8 mouse cellular contexts compared by ENCODE assay signal in the genomic region with DNA sequence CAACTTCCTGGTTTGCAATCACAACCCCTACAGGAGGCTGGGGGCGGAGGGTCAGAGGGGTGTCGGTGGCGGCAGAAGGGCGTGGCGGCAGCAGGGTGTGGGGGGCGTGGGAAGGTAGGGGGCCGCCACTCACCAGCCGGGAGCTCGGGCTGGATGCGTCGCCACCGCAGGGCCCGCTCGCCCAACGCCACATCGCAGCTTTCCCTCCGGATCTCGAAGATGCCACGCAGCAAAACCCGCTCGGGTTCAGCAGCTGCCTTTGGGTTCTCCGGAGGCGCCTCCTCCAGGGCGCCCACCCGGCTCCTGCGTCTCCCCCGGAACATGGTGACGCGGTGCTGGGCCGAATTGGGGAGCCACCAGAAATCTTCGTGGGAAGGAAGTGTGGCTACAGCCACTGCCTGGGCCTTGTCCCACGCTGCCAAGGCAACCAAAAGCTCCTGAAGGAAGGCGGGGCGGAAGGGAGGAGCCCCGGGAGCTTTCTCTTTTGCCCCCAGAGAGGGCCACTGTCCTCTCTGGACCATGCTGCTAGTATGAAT. TPM values are rescaled to one million over a fixed set of nuclear protein-coding genes. Genes with fewer than 3 reads are reported as not detected.
DNase-seq lines count a peak whose midpoint lies in the region; ATAC-seq and TF ChIP-seq lines count a peak whose summit lies in the region.

No protein-coding gene starts in this region.

- peak; percentile 5 for DNase-seq in c-Kit-positive CD71-negative TER-119-negative erythroid progenitor cells, embryonic 14.5 days (ENCODE audit: low read depth)
- DNase-seq in forebrain, embryonic 14.5 days (ENCODE audit: low spot score), result peak; percentile 13
- DNase-seq in liver, embryonic 14.5 days (ENCODE audit: low read depth in 3 of 3, low spot score in 3 of 3), result no peak
- DNase-seq in urinary bladder, postnatal 25 days (ENCODE audit: low spot score), result no peak

- H3K27me3 ChIP-seq in erythroblast, embryonic 14.5 days (ENCODE audit: control insufficient read depth), result peaks cover 25% of the 10 kb centered on the region
- H3K27me3 ChIP-seq in forebrain, embryonic 14.5 days (replicated peaks; ENCODE audit: control insufficient read depth, insufficient read depth, low read length), result peaks cover 14% of the 10 kb centered on the region; the same call in 1 of the 2 replicates
- peaks cover 32% of the 10 kb centered on the region for H3K27me3 ChIP-seq in hindbrain, embryonic 13.5 days
- H3K27me3 ChIP-seq in liver, embryonic 14.5 days (ENCODE audit: control insufficient read depth, insufficient read depth, low read length), result peaks cover 6% of the 10 kb centered on the region
- peaks cover 4% of the 10 kb centered on the region for H3K27me3 ChIP-seq in neural tube, embryonic 14.5 days (ENCODE audit: control insufficient read depth, insufficient read depth, low read length)

- TF ChIP-seq CTCF in liver, embryonic 14.5 days (IDR thresholded peaks at IDR 0.05; ENCODE audit: low read depth), result no peak

- TF ChIP-seq EP300 in liver, embryonic 14.5 days (IDR thresholded peaks at IDR 0.05; ENCODE audit: low read depth), result no peak

- no peak for ATAC-seq in erythroblast, adult 5-6 weeks (replicated peaks; ENCODE audit: low FRiP score, poor library complexity, severe bottlenecking)
- peak; percentile 65; the same call in 1 of the 2 replicates for ATAC-seq in forebrain, embryonic 14.5 days
- peak; percentile 66; the same call in 1 of the 2 replicates for ATAC-seq in hindbrain, embryonic 13.5 days (ENCODE audit: low FRiP score)
- ATAC-seq in liver, embryonic 14.5 days (ENCODE audit: insufficient read depth), result no peak
- ATAC-seq in neural tube, embryonic 14.5 days (ENCODE audit: low read depth), result peak; percentile 56; the same call in 1 of the 2 replicates

- H3K27ac ChIP-seq in forebrain, embryonic 14.5 days (ENCODE audit: low read depth, low read length), result no peak overlapping the region
- H3K27ac ChIP-seq in hindbrain, embryonic 13.5 days, result no peak overlapping the region
- no peak overlapping the region for H3K27ac ChIP-seq in liver, embryonic 14.5 days
- H3K27ac ChIP-seq in neural tube, embryonic 14.5 days (ENCODE audit: low read depth, low read length), result no peak overlapping the region

- H3K9me3 ChIP-seq in erythroblast, embryonic 14.5 days (ENCODE audit: control insufficient read depth, low read length), result no peaks in the 10 kb centered on the region
- H3K9me3 ChIP-seq in forebrain, embryonic 14.5 days (replicated peaks; ENCODE audit: control insufficient read depth, low read length), result no peaks in the 10 kb centered on the region
- no peaks in the 10 kb centered on the region for H3K9me3 ChIP-seq in hindbrain, embryonic 13.5 days
- no peaks in the 10 kb centered on the region for H3K9me3 ChIP-seq in liver, embryonic 14.5 days (ENCODE audit: control insufficient read depth, low read length)
- H3K9me3 ChIP-seq in neural tube, embryonic 14.5 days (ENCODE audit: control insufficient read depth, low read length), result no peaks in the 10 kb centered on the region

- H3K36me3 ChIP-seq in erythroblast, embryonic 14.5 days (ENCODE audit: control insufficient read depth), result no peaks in the 10 kb centered on the region
- no peaks in the 10 kb centered on the region for H3K36me3 ChIP-seq in forebrain, embryonic 14.5 days (ENCODE audit: control insufficient read depth, insufficient read depth, low read length)
- no peaks in the 10 kb centered on the region for H3K36me3 ChIP-seq in hindbrain, embryonic 13.5 days
- no peaks in the 10 kb centered on the region for H3K36me3 ChIP-seq in liver, embryonic 14.5 days (replicated peaks; ENCODE audit: control insufficient read depth, insufficient read depth, low read depth)
- H3K36me3 ChIP-seq in neural tube, embryonic 14.5 days (ENCODE audit: control insufficient read depth, insufficient read depth, low read length), result no peaks in the 10 kb centered on the region

- no peaks in the 10 kb centered on the region; the same call in 1 of the 2 replicates for H3K4me1 ChIP-seq in erythroblast, embryonic 14.5 days (ENCODE audit: control insufficient read depth)
- H3K4me1 ChIP-seq in forebrain, embryonic 14.5 days (ENCODE audit: control insufficient read depth, insufficient read depth, low read length), result peaks cover 7% of the 10 kb centered on the region
- H3K4me1 ChIP-seq in hindbrain, embryonic 13.5 days (replicated peaks), result peaks cover 8% of the 10 kb centered on the region
- 0 out of 4 replicates have a peak, but pooled peaks cover 0 to 2% of the 10 kb centered on the region in 2 experiments for H3K4me1 ChIP-seq in liver, embryonic 14.5 days (replicated peaks; ENCODE audit: control insufficient read depth in 2 of 2, insufficient read depth in 2 of 2, low read length in 1 of 2)
- peaks cover 8% of the 10 kb centered on the region for H3K4me1 ChIP-seq in neural tube, embryonic 14.5 days (ENCODE audit: control insufficient read depth, insufficient read depth, low read length)

- 1% methylated on average over 35 of the region's 35 CpGs for whole genome bisulfite sequencing in forebrain, embryonic 14.5 days
- WGBS in hindbrain, embryonic 13.5 days, result under 1% methylated on average over 35 of the region's 35 CpGs
- 0% methylated on average over 35 of the region's 35 CpGs for WGBS in liver, embryonic 14.5 days (ENCODE audit: insufficient replicate concordance)
- WGBS in neural tube, embryonic 14.5 days, result 0% methylated on average over 33 of the region's 35 CpGs

- peak overlapping the region; percentile 43 for H3K4me3 ChIP-seq in erythroblast, embryonic 14.5 days (replicated peaks)
- peak overlapping the region; percentile 35 for H3K4me3 ChIP-seq in forebrain, embryonic 14.5 days (ENCODE audit: low read depth, low read length)
- peak overlapping the region; percentile 45 for H3K4me3 ChIP-seq in hindbrain, embryonic 13.5 days
- peak overlapping the region; percentile 32 to 51 for H3K4me3 ChIP-seq in liver, embryonic 14.5 days (ENCODE audit: insufficient read depth in 1 of 2, low read depth in 2 of 2, low read length in 2 of 2)
- peak overlapping the region; percentile 35 for H3K4me3 ChIP-seq in neural tube, embryonic 14.5 days (ENCODE audit: low read depth, low read length)

- peak overlapping the region; percentile 70 for H3K4me2 ChIP-seq in forebrain, embryonic 14.5 days (ENCODE audit: low read length)
- H3K4me2 ChIP-seq in hindbrain, embryonic 13.5 days, result peak overlapping the region; percentile 82
- H3K4me2 ChIP-seq in liver, embryonic 14.5 days (ENCODE audit: low read depth), result peak overlapping the region; percentile 58
- peak overlapping the region; percentile 80 for H3K4me2 ChIP-seq in neural tube, embryonic 14.5 days (ENCODE audit: low read depth, low read length)

- peak overlapping the region; percentile 50 for H3K9ac ChIP-seq in forebrain, embryonic 14.5 days (ENCODE audit: low read length)
- peak overlapping the region; percentile 70 for H3K9ac ChIP-seq in hindbrain, embryonic 13.5 days
- H3K9ac ChIP-seq in liver, embryonic 14.5 days (replicated peaks), result no peak overlapping the region
- H3K9ac ChIP-seq in neural tube, embryonic 14.5 days (replicated peaks; ENCODE audit: low read depth, low read length), result peak overlapping the region; percentile 16; the same call in 1 of the 2 replicates

RNA-seq across cellular contexts. Expression of a gene that starts 27.9 kb away (rescaled TPM):
- polyA plus RNA-seq in erythroblast, embryonic 14.5 days (2012), result not detected in 2 replicates
- not detected in 2 replicates for total RNA-seq in erythroblast, adult 5-6 weeks (2015; ENCODE audit: low replicate concordance)
- not detected in 2 replicates for total RNA-seq in erythroblast, adult 5-6 weeks (2017; ENCODE audit: low replicate concordance)
- 44.4 and 60.1 TPM in 2 replicates for polyA plus RNA-seq in forebrain, embryonic 14.5 days (2014; fragmentation: Nextera tagmentation; extraction: Ambion mirVana)
- 50.7 and 53.7 TPM in 2 replicates for polyA plus RNA-seq in hindbrain, embryonic 13.5 days (2015; fragmentation: Nextera tagmentation; extraction: Ambion mirVana)
- polyA plus RNA-seq in liver, embryonic 14.5 days (2012; rRNA removed), result 0.01 and 0.06 TPM in 2 replicates
- not detected in 2 replicates for polyA plus RNA-seq in liver, embryonic 14.5 days (2014; fragmentation: Nextera tagmentation; extraction: Ambion mirVana)
- 23.6 and 24.1 TPM in 2 replicates for polyA plus RNA-seq in neural tube, embryonic 14.5 days (2014; fragmentation: Nextera tagmentation; extraction: Ambion mirVana)

RNA-seq across cellular contexts. Expression of a gene that starts 27.9 kb away (rescaled TPM):
- polyA plus RNA-seq in erythroblast, embryonic 14.5 days (2012), result 0.02 TPM in 1 of 2 replicates, not detected in the other
- 10.0 TPM in 1 of 2 replicates, not detected in the other for total RNA-seq in erythroblast, adult 5-6 weeks (2015; ENCODE audit: low replicate concordance)
- 19.4 TPM in 2 replicates for total RNA-seq in erythroblast, adult 5-6 weeks (2017; ENCODE audit: low replicate concordance)
- 1.1 and 2.0 TPM in 2 replicates for polyA plus RNA-seq in forebrain, embryonic 14.5 days (2014; fragmentation: Nextera tagmentation; extraction: Ambion mirVana)
- polyA plus RNA-seq in hindbrain, embryonic 13.5 days (2015; fragmentation: Nextera tagmentation; extraction: Ambion mirVana), result 2.5 and 3.3 TPM in 2 replicates
- polyA plus RNA-seq in liver, embryonic 14.5 days (2012; rRNA removed), result 0.75 and 1.2 TPM in 2 replicates
- polyA plus RNA-seq in liver, embryonic 14.5 days (2014; fragmentation: Nextera tagmentation; extraction: Ambion mirVana), result 1.5 and 5.0 TPM in 2 replicates
- polyA plus RNA-seq in neural tube, embryonic 14.5 days (2014; fragmentation: Nextera tagmentation; extraction: Ambion mirVana), result 1.4 and 1.6 TPM in 2 replicates

Comparison
In these comparisons a context has a peak if more than half of its experiments do, and no peak if none do; other contexts are left out.
1. ATAC-seq: peak in forebrain, embryonic 14.5 days (single experiment), hindbrain, embryonic 13.5 days (single experiment) and neural tube, embryonic 14.5 days (single experiment); none in erythroblast, adult 5-6 weeks (single experiment) and liver, embryonic 14.5 days (single experiment).
2. DNase-seq: peak in c-Kit-positive CD71-negative TER-119-negative erythroid progenitor cells, embryonic 14.5 days (single experiment) and forebrain, embryonic 14.5 days (single experiment); none in liver, embryonic 14.5 days (0 of 3) and urinary bladder, postnatal 25 days (single experiment).
3. RNA of a gene that starts 27.9 kb away (polyA plus RNA-seq): 50.7 to 53.7 TPM in hindbrain, embryonic 13.5 days, 44.4 to 60.1 TPM in forebrain, embryonic 14.5 days and 23.6 to 24.1 TPM in neural tube, embryonic 14.5 days; 0.01 to 0.06 TPM in liver, embryonic 14.5 days and not detected in erythroblast, embryonic 14.5 days; every median in the first group is over 10 times any median in the second.
4. Peak in every context shown above with its lines, with median percentiles within 50 percentile points of each other: H3K4me3 ChIP-seq and H3K4me2 ChIP-seq.